In genomic region chr12:113227970-113228593, GRCm38 (mm10) we compare ENCODE assay signal across 23 mouse cellular contexts. TPM values are rescaled to one million over a fixed set of nuclear protein-coding genes. Genes with fewer than 3 reads are reported as not detected.
A peak's percentile ranks its signal among the peaks of the same experiment; 100 is the strongest.
DNase-seq lines count a peak whose midpoint lies in the region; ATAC-seq lines count a peak whose summit lies in the region.
"Had no signal": no experiment of that assay in that cellular context is flagged by ENCODE, and none has a peak within 500 bp of the region (broad histone marks: within the 10 kb centered on the region; RNA-seq: fewer than 3 reads in every experiment).

No protein-coding gene starts in this region.

- no peak for ATAC-seq in CD4-positive, CD25-positive, alpha-beta regulatory T cell, adult 4 months
- peak; percentile 75 for ATAC-seq in neutrophil, adult 5-6 weeks (ENCODE audit: extremely low read depth, insufficient number of reproducible peaks, low FRiP score, poor library complexity, severe bottlenecking)
- ATAC-seq: activated CD4-positive, CD25-positive, alpha-beta regulatory T cell, adult 4 months; forebrain, embryonic 14.5 days; hindbrain, embryonic 16.5 days; intestine, embryonic 15.5 days had no signal

- DNase-seq in CD4-positive, CD25-positive, alpha-beta regulatory T cell, adult 2 months (ENCODE audit: low read depth, low spot score): peak; percentile 22
- peak; percentile 97 for DNase-seq in A20 (ENCODE audit: low read depth, low spot score)
- DNase-seq in spleen, postnatal 36 days (ENCODE audit: low spot score in 2 of 2): peak; percentile 91 to 92
- DNase-seq in heart, adult 11 months: no peak
- DNase-seq in ovary, postnatal 10 days (ENCODE audit: low spot score): no peak
- no peak for DNase-seq in right cerebral cortex, postnatal 36 days (ENCODE audit: low spot score in 2 of 2)
- DNase-seq: adrenal gland, adult 2 months; adrenal gland, postnatal 36 days; cerebellum, adult 8-10 months; cerebellum, postnatal 25 days; gastrocnemius, postnatal 14 days; kidney, adult 9 months; kidney, postnatal 10 days; layer of hippocampus, adult 9-11 months; thymus, postnatal 14 days had no signal

RNA-seq across cellular contexts. Expression of gene Tmem121, which starts 42.4 kb away (rescaled TPM):
- polyA plus RNA-seq in CD4-positive, CD25-positive, alpha-beta regulatory T cell, adult 4 months (2017; shearing (Covaris generic)): not detected
- total RNA-seq in neutrophil, adult 5-6 weeks (2017): not detected in 2 replicates
- total RNA-seq: granulocyte monocyte progenitor cell, adult 5-6 weeks; liver, adult 2 months had no signal
- polyA plus RNA-seq: activated CD4-positive, CD25-positive, alpha-beta regulatory T cell, adult 4 months; liver, adult 2 months had no signal

Comparison
In these comparisons a context has a peak if more than half of its experiments do, and no peak if none do; other contexts are left out.
1. DNase-seq: peak in CD4-positive, CD25-positive, alpha-beta regulatory T cell, adult 2 months (single experiment), A20 (single experiment) and spleen, postnatal 36 days (2 of 2); none in heart, adult 11 months (single experiment), ovary, postnatal 10 days (single experiment) and right cerebral cortex, postnatal 36 days (0 of 2).